Mouse (Mus musculus): Measurements from ENCODE around the gene Gm49373. TPM values are rescaled to one million over a fixed set of nuclear protein-coding genes. Genes with fewer than 3 reads are reported as not detected.
A peak's percentile ranks its signal among the peaks of the same experiment; 100 is the strongest.

Gm49373 gene
- polyA plus RNA-seq, 1 experiment from 2014 or later, result 0.58 TPM

DNA sequence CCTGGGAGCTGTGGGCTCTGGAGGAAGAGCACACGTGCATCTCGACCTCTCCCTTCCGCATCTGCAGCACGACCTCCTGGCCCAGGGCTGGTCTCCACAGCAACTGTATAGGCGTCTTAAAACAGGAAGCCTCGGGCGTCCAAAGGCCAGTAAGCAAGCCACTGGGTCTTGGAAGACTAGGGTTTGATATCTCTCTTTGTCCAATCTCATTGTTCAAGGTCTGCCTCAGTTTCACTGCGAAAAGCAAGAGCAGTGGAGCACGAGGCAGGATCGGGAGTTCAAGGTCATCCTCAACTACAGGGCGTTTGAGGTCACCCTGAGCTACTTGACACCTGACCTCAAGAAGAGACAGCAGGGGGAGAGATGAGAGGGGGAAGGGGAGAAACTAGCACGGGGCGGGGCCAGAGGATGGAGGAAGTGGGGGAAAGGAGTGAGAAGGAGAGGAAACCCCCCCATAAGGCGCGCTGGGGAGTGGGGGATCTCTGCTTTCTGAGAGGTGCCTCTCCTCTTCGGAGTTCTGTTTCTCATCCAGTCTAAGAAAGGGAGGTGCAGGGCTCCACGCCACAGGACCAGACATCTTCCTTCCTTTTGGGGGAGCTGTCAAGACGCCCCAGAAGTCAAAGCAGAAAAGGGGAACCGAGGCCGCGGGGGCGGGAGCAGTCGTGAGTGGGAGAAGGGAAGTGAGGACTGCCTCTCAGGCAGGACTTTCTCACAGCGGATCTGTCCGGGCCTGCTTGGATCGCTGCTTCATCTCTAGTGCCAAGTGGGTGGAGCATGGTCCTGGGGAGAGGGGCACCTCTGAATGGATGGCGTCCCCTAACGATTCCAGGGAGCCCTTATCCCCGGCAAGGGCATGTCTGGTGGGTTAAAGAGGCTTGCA, 58.0 kb downstream of the Gm49373 start:
- Histone ChIP-seq H3K4me2 (ENCODE audit: low read depth, low read length) (peak overlapping the region; percentile 29), H3K4me1 (ENCODE audit: control insufficient read depth, insufficient read depth, low read length) (no peaks in the 10 kb centered on the region; the same call in none of the 2 replicates), H3K4me3 (ENCODE audit: low read depth, low read length) (peak overlapping the region; percentile 23; the same call in 1 of the 2 replicates), H3K36me3 (replicated peaks; ENCODE audit: control insufficient read depth, insufficient read depth, low read depth, low read length) (no peaks in the 10 kb centered on the region), H3K9me3 (replicated peaks; ENCODE audit: control insufficient read depth, low read length) (no peaks in the 10 kb centered on the region), H3K27ac (replicated peaks; ENCODE audit: low read depth, low read length) (no peak overlapping the region), H3K27me3 (ENCODE audit: control insufficient read depth, insufficient read depth, low read length) (peaks cover 30% of the 10 kb centered on the region), H3K9ac (replicated peaks; ENCODE audit: low read length) (no peak overlapping the region)
- no peak for DNase-seq (ENCODE audit: low spot score)
- no peak for ATAC-seq (replicated peaks; ENCODE audit: insufficient number of reproducible peaks, low FRiP score, low TSS enrichment, low read depth)
- 1% methylated on average over 29 of the region's 29 CpGs for WGBS

MicroRNAs within 50 kb of the gene (microRNA counts, 519-probe panel; counts per million panel counts)
- microRNA mmu-miR-1900, result 3,678 counts per million, percentile 54 among the panel's probes with 10 or more counts

Small RNA genes within 50 kb of the gene (microRNA-seq; reads per million reads assigned to microRNA genes)
- gene Mir1900 (ENCODE audit: borderline number of aligned reads) (not detected), gene Mir7082 (ENCODE audit: borderline number of aligned reads) (not detected)

Other genes starting within 250 kb of the Gm49373 start
- gene A230050P20Rik, start 204.5 kb downstream of the Gm49373 start, polyA plus RNA-seq (2014; fragmentation: Nextera tagmentation; extraction: Ambion mirVana), result 0.64 and 1.1 TPM in 2 replicates
- gene Angptl6, start 193.4 kb downstream of the Gm49373 start, polyA plus RNA-seq (2014; fragmentation: Nextera tagmentation; extraction: Ambion mirVana), result 1.6 and 3.2 TPM in 2 replicates
- gene Ppan, start 184.9 kb downstream of the Gm49373 start, polyA plus RNA-seq (2014; fragmentation: Nextera tagmentation; extraction: Ambion mirVana), result 64.3 and 65.0 TPM in 2 replicates
- gene Eif3g, start 174.5 kb downstream of the Gm49373 start, polyA plus RNA-seq (2014; fragmentation: Nextera tagmentation; extraction: Ambion mirVana), result 352 TPM in 2 replicates
- gene Dnmt1, start 113.2 kb downstream of the Gm49373 start, polyA plus RNA-seq (2014; fragmentation: Nextera tagmentation; extraction: Ambion mirVana), result 82.0 and 88.1 TPM in 2 replicates
- gene S1pr2, start 96.3 kb downstream of the Gm49373 start, polyA plus RNA-seq (2014; fragmentation: Nextera tagmentation; extraction: Ambion mirVana), result 37.5 and 43.6 TPM in 2 replicates
- 139 and 147 TPM in 2 replicates for gene Mrpl4, start 70.4 kb downstream of the Gm49373 start, polyA plus RNA-seq (2014; fragmentation: Nextera tagmentation; extraction: Ambion mirVana)
- 4.5 and 5.8 TPM in 2 replicates for gene Icam1, start 57.1 kb downstream of the Gm49373 start, polyA plus RNA-seq (2014; fragmentation: Nextera tagmentation; extraction: Ambion mirVana)
- 5.6 and 6.1 TPM in 2 replicates for gene Icam4, start 43.7 kb downstream of the Gm49373 start, polyA plus RNA-seq (2014; fragmentation: Nextera tagmentation; extraction: Ambion mirVana)
- not detected in 2 replicates for gene Icam5, start 41.0 kb downstream of the Gm49373 start, polyA plus RNA-seq (2014; fragmentation: Nextera tagmentation; extraction: Ambion mirVana)
- gene Zglp1, start 6.0 kb downstream of the Gm49373 start, polyA plus RNA-seq (2014; fragmentation: Nextera tagmentation; extraction: Ambion mirVana), result 0.80 and 2.2 TPM in 2 replicates
- gene Fdx1l, start 518 bp upstream of the Gm49373 start, polyA plus RNA-seq (2014; fragmentation: Nextera tagmentation; extraction: Ambion mirVana), result 44.7 and 52.1 TPM in 2 replicates
- gene Gm38431, start 18.9 kb upstream of the Gm49373 start, polyA plus RNA-seq (2014; fragmentation: Nextera tagmentation; extraction: Ambion mirVana), result 2.0 and 2.3 TPM in 2 replicates
- 63.1 and 70.3 TPM in 2 replicates for gene Raver1, start 18.9 kb upstream of the Gm49373 start, polyA plus RNA-seq (2014; fragmentation: Nextera tagmentation; extraction: Ambion mirVana)
- gene Tyk2, start 58.1 kb upstream of the Gm49373 start, polyA plus RNA-seq (2014; fragmentation: Nextera tagmentation; extraction: Ambion mirVana), result 5.4 and 7.1 TPM in 2 replicates
- 371 and 374 TPM in 2 replicates for gene Cdc37, start 76.9 kb upstream of the Gm49373 start, polyA plus RNA-seq (2014; fragmentation: Nextera tagmentation; extraction: Ambion mirVana)
- 3.8 and 4.7 TPM in 2 replicates for gene Pde4a, start 92.6 kb upstream of the Gm49373 start, polyA plus RNA-seq (2014; fragmentation: Nextera tagmentation; extraction: Ambion mirVana)
- gene Keap1, start 166.3 kb upstream of the Gm49373 start, polyA plus RNA-seq (2014; fragmentation: Nextera tagmentation; extraction: Ambion mirVana), result 23.2 and 27.1 TPM in 2 replicates
- gene S1pr5, start 175.3 kb upstream of the Gm49373 start, polyA plus RNA-seq (2014; fragmentation: Nextera tagmentation; extraction: Ambion mirVana), result 0.08 and 0.21 TPM in 2 replicates
- gene Atg4d, start 192.2 kb upstream of the Gm49373 start, polyA plus RNA-seq (2014; fragmentation: Nextera tagmentation; extraction: Ambion mirVana), result 28.5 and 31.1 TPM in 2 replicates
- 11.4 and 13.3 TPM in 2 replicates for gene Kri1, start 214.9 kb upstream of the Gm49373 start, polyA plus RNA-seq (2014; fragmentation: Nextera tagmentation; extraction: Ambion mirVana)
- 51.3 and 55.0 TPM in 2 replicates for gene Cdkn2d, start 218.3 kb upstream of the Gm49373 start, polyA plus RNA-seq (2014; fragmentation: Nextera tagmentation; extraction: Ambion mirVana)
- gene Ap1m2, start 239.2 kb upstream of the Gm49373 start, polyA plus RNA-seq (2014; fragmentation: Nextera tagmentation; extraction: Ambion mirVana), result 15.9 and 16.3 TPM in 2 replicates
- gene Slc44a2, start 247.6 kb upstream of the Gm49373 start, polyA plus RNA-seq (2014; fragmentation: Nextera tagmentation; extraction: Ambion mirVana), result 86.0 and 89.8 TPM in 2 replicates